Mouse (Mus musculus): Measurements from ENCODE around the gene Rbpjl. TPM values are rescaled to one million over a fixed set of nuclear protein-coding genes. Genes with fewer than 3 reads are reported as not detected.

Rbpjl gene
- total RNA-seq, 2 experiments from 2014 or later, result not detected

DNA sequence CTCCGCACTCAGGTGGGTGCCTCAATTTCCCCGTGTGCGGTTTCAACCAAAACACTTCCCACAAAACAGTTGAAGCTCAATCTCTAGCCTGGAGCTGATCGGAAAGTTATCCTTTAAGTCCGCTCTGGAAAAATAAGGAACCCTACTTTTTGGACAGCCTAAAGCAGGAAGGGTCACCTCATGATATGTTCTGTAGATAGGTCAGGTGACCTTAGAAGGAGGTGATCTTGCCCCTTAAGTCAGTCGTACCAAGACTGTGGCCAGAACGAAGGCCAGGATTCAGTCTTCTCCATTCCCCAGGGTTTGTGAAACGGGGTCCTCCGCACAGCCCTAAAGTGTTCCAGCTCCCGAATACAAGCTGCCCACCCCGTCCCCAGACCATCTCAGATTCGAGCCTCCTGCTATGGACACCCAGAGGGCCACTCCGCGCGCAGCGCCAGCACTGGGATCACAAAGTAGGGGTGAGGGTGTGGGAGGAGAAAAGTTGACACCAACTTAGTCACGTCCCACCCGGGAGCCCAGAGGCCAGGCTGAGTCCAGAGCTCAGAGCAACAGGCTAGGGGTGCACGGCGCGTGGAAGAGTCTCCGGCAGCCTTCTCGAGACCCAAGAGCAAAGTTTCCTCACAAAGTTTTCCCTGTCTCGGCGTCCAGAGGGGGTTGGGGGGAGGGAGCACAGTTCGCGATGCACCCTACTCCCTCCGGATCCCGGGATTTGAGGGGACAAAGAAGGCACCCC is 39.5 kb downstream of the Rbpjl start:
- DNase-seq, result peak; percentile 56 to 66
- intact Hi-C loops (cut with DNase I), result no loop called here

- DNase-seq, result peak; percentile 85 to 88
- intact Hi-C loops (cut with DNase I), result no loop called here
Observed at GRCm38 (mm10) chr2:164443051-164443437, 40.1 kb downstream of the Rbpjl start.

DNA sequence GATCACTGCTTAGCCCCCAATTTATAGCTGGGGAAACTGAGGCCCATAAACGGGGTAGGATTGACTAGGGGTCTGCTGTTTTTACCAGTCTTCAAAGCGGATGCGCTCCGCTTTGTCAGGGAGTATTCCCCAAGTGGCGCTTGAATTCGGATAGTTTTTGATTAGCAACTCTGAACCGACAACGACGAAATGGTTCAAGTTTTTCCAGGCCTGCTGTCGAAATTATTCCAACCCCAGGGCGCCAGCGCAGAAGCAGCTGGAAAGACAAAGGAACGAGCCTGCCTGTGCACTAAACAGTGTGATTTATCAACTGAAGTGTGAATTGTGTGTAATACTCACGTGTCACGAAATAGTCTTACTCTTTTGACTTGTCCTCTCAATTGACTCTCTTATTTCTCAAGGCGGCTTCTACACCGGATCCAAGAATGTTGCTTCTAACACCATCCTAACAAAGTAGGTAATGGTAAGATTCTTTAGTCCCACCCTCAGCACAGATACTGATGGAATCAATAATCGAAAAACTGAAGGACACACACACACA is 40.6 kb downstream of the Rbpjl start, which contains the start of gene Sdc4:
TSS of gene Sdc4 (minus strand) at position 428 of the 541 bp plus-strand sequence.
- intact Hi-C loops (cut with DNase I), result no loop called here
- peak in 1 of 2 experiments; percentile 49 for DNase-seq

- no peak for DNase-seq
- intact Hi-C loops (cut with DNase I), result no loop called here
Observed at GRCm38 (mm10) chr2:164444701-164445100, 41.8 kb downstream of the Rbpjl start.

GRCm38 (mm10) chr2:164445399-164446085 is 42.6 kb downstream of the Rbpjl start:
- intact Hi-C loops (cut with DNase I), result no loop called here
- DNase-seq, result no peak

- no peak for DNase-seq
- intact Hi-C loops (cut with DNase I), result no loop called here
Observed at GRCm38 (mm10) chr2:164446086-164446469, 43.1 kb downstream of the Rbpjl start.

DNA sequence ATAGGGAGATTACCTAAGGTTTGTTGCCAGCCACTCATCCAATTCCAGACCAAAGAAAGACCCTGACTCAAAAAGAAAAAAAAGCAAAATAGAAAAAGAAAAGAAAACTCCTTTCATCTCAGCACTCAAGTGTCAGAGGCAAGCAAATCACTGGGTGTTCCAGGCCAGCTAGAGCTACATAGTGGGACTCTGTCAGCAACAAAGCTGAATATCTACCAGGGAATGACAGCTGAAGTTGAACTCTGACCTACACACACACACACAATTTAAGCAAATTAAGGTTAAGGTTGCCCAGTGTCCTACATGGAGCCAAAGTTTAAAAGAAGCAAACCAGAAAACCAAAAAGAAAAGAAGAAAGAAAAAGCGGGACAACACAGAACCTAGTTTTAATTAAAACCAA is 45.2 kb downstream of the Rbpjl start:
- no peak for DNase-seq
- intact Hi-C loops (cut with DNase I), result no loop called here

DNA sequence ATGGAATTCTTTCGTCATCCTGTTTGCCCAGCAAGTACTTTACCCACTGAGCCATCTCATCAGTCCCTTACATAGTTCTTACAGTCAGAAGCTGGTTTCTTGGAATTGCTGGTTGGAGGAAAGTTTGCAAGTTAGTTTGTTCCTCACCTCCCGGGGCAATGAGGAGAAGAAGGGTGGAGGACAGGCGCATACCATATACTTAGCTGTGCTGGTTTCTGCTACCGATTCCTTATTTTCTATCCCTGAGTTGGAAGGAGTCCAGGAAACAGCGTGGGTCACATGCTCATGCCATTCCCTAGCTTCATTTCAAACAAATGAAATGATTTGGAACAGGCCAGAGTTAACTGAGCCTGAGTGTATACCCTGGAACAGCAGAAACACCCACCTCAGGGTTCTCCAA is 46.0 kb downstream of the Rbpjl start:
- intact Hi-C loops (cut with DNase I), result no loop called here
- DNase-seq, result no peak

DNA sequence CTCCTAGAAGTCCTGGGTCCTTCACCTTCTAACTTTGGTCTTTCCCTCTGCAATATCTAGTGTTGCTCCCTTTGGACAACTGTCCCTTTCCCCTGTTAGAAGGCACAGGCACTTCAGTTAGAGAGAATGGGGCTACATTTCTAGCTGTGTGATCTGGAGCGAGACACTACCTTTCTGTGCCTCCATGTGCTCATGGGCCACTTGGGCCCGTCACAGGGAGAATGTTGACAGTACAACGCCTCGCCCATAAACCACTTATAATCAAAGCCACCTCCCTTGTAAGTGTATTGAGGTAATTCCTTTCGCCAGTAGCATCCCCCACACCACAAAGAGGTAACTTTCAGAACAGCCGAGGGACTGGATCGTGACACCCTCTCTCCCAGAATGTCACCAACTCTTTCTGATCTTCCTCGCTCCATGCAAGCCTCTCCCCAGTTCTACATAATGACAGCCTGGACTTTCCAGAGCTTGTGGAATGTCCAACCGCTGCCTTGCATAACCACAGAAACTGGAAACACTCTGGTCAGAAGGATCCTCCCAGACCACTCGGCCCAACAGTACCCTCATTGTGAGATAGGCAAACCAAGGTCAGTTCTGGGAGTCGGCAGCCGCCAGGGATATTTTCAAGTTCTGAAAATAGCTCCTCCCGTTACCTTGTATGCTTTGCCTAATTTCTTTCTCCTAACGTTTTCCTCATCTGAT is 46.6 kb downstream of the Rbpjl start:
- intact Hi-C loops (cut with DNase I), result no loop called here
- no peak for DNase-seq

- DNase-seq, result peak; percentile 67 to 73
- intact Hi-C loops (cut with DNase I), result no loop called here
Observed at GRCm38 (mm10) chr2:164452000-164452676, 49.2 kb downstream of the Rbpjl start.

DNA sequence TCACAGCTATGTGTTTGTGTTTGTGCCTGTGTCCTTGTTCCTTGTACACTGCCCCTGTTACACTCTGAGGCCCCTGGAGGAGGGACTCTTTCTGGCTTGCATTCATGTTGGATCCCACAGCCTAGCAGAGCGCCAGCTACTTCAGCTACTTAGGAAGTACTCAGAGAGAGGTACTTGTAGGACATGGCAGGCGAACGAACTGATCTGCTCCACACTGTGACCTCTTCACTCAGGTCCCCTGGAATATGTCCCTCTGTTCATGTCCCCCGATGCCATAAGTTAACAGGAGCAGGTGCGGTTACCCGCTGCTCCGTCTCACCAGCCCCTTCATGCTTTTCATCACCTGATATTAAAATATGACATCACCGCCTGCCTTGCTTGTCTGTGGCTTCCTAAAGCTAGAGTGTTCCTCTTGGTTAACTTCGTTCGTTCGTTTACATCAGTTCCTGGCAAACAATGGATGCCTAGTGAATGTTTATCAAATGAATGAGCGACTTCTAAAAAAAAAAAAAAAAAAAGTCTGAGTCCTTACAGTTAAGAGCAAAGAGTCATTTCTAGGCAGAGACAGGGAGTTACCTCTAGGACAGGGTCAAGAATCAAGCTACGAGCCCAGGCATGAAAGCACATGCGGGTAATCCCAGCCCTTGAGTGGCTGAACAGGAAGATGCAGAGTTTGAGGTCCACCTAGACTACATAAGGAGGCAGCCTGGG is 50.3 kb downstream of the Rbpjl start:
- peak in 1 of 2 experiments; percentile 34 for DNase-seq
- intact Hi-C loops (cut with DNase I), result no loop called here

- intact Hi-C loops (cut with DNase I), result no loop called here
- DNase-seq, result no peak
Observed at GRCm38 (mm10) chr2:164453887-164454500, 51.1 kb downstream of the Rbpjl start.

DNA sequence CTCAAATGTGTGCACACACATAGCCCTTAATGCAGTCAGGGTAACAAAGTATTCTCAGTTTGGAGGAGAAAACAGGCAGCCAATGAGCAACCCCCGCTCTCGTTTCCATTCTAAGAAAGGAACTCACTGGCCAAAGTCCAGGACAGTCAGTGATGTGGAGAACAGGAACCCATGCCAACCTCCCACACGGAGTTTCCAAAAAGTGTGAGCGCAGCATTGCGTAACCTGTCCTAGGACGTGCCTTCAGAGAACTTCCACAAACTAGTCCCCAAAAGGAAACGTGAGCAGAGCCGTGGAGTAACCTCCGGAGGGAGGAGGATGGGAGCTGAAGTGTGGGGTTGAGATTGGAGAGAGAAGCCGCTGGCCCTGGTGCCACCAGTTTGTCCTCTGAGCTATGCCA is 51.9 kb downstream of the Rbpjl start:
- DNase-seq, result peak; percentile 81 to 85
- intact Hi-C loops (cut with DNase I), result no loop called here

DNA sequence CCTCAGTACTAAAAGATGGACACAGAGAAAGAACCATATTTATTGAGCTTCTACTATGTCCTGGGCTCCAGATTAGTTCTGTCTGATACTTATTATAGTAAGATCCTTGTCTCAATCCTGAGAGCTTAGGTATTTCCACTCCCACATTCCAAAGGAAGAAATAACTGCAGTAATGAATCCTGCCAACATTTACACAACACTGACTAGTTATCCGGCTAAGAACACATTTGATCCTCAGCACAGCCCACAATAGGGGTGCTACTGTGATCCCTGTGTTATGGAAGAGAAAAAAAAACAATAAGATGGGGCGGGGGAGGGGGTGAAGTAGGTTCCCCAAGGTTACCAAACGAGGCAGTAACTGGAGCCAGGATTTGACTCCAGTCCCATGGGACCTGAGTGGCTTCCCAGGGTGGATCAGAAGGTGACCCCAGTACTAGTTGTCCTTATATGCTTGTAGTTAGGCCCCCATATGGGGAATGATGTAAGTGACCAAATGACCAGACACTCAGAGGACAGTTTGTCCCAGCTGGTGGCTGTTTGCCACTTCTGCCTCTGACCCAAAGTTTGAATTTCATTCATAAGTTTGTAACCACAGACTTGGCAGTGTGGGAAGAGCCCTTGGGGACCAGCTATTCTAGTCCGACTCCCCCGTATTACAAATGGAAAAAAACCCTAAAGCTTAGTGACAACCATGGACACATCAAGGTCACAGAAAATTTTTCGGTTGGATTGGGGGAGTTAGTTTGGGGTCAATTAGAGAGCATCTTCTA is 52.7 kb downstream of the Rbpjl start:
- peak; percentile 64 to 71 for DNase-seq
- intact Hi-C loops (cut with DNase I), result no loop called here

- DNase-seq, result no peak
- intact Hi-C loops (cut with DNase I), result no loop called here
Observed at GRCm38 (mm10) chr2:164456413-164456812, 53.5 kb downstream of the Rbpjl start.

GRCm38 (mm10) chr2:164456864-164457300 is 53.9 kb downstream of the Rbpjl start, which contains the start of gene Sys1:
TSS of gene Sys1 (plus strand) at chr2:164456964.
- intact Hi-C loops (cut with DNase I), result no loop called here
- DNase-seq, result peak in 1 of 2 experiments; percentile 37

DNA sequence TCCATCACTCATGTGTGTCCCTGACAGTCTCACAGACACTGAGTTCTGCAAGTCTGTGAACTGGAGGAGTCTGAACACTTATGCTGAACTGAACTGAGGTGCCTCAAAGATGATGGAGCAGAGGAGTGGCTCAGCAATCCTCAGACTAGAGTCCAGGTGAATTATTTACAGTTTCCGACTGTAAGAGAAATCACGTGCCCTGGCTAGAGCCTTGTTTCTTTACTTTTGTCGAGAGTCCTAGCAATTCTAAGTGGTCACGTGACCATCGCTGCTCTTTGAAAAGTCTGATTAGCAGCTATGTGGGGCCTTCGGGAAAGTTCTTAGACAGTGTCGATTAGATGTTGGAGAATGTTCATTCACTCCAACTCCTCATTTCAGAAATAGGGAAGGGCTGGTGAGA is 55.0 kb downstream of the Rbpjl start:
- intact Hi-C loops (cut with DNase I), result no loop called here
- DNase-seq, result no peak

DNA sequence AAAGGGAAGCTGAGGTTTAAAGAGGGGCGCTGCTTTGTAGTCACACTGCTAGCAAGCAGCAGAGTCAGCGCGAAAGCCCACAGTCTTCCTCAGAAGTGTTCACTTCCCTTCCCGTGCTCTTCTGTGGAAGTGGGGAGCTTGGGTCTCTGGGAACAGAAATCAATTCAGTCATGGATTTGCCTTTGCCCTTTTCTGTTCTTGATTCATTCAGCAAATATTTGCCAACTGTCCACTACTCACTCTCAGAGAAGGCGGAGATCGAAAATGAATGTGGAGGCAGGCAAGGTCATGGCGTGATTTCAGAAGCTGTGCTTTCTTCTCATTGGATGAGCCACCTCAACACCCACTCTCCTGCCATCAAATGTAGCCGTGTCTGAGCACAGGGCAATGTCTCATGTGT is 55.6 kb downstream of the Rbpjl start:
- DNase-seq, result no peak
- intact Hi-C loops (cut with DNase I), result no loop called here
